Comparison of ENCODE assay signal across 17 mouse cellular contexts in genomic region chr19:34886324-34886723, GRCm38 (mm10).
"Had no signal": no experiment of that assay in that cellular context is flagged by ENCODE, and none has a peak within 500 bp of the region (broad histone marks: within the 10 kb centered on the region; RNA-seq: fewer than 3 reads in every experiment).

No protein-coding gene starts in this region.

- H3K4me3 ChIP-seq: neural tube, embryonic 12.5 days; neural tube, embryonic 13.5 days; neural tube, embryonic 15.5 days; stomach, embryonic 15.5 days had no signal

- H3K9ac ChIP-seq: neural tube, embryonic 12.5 days; neural tube, embryonic 13.5 days; neural tube, embryonic 15.5 days; stomach, embryonic 15.5 days had no signal

- H3K27me3 ChIP-seq: neural tube, embryonic 12.5 days; neural tube, embryonic 13.5 days; neural tube, embryonic 15.5 days; stomach, embryonic 15.5 days had no signal

- DNase-seq: retina, postnatal 1 day; right cerebral cortex, adult 18-20 months; right cerebral cortex, postnatal 14 days; right cerebral cortex, postnatal 25 days; right cerebral cortex, postnatal 4 days; spleen, adult 18-20 months; thymus, adult 18-20 months; thymus, adult 2 months; thymus, postnatal 14 days; thymus, postnatal 25 days; thymus, postnatal 36 days; thymus, postnatal 4 days had no signal

- H3K4me1 ChIP-seq: neural tube, embryonic 12.5 days; neural tube, embryonic 13.5 days; neural tube, embryonic 15.5 days; stomach, embryonic 15.5 days had no signal

- H3K36me3 ChIP-seq: neural tube, embryonic 12.5 days; neural tube, embryonic 13.5 days; neural tube, embryonic 15.5 days; stomach, embryonic 15.5 days had no signal

- H3K9me3 ChIP-seq: neural tube, embryonic 12.5 days; neural tube, embryonic 13.5 days; neural tube, embryonic 15.5 days; stomach, embryonic 15.5 days had no signal

- H3K27ac ChIP-seq: neural tube, embryonic 12.5 days; neural tube, embryonic 13.5 days; neural tube, embryonic 15.5 days; stomach, embryonic 15.5 days; stomach, postnatal 0 days had no signal
